Mouse (Mus musculus) CH12.LX (cell line): ENCODE data around the gene Olfml2a. TPM values are rescaled to one million over a fixed set of nuclear protein-coding genes. Genes with fewer than 3 reads are reported as not detected.

Experiments used
- DNase-seq: peaks from one replicate; pipeline ENCODE4 v3.0.0-alpha.2; 2013; ENCODE audit errors: extremely low read depth
- H3K27ac ChIP-seq: 2 replicates; pipeline ENCODE4 v1.5.1; 2012; ENCODE audit warnings: low read depth, mild to moderate bottlenecking, control low read depth, moderate library complexity; ENCODE audit not compliant: insufficient read depth
- H3K27me3 ChIP-seq: replicated peaks from 2 replicates; pipeline ENCODE3; 2012; ENCODE audit warnings: inconsistent platforms
- H3K36me3 ChIP-seq, 2 experiments: replicated peaks in 1 of 2; 2 replicates each; pipeline versions ENCODE3 to v1.6.1; 2012; ENCODE audit warnings: inconsistent platforms in 1 of 2, low read length in 1 of 2, mild to moderate bottlenecking in 1 of 2, mixed read lengths in 1 of 2, moderate library complexity in 1 of 2; ENCODE audit not compliant: control insufficient read depth in 1 of 2, insufficient read depth in 1 of 2
- H3K4me1 ChIP-seq, 2 experiments: 2 replicates each; pipeline ENCODE4 v1.6.1; 2012; ENCODE audit warnings: inconsistent platforms in 1 of 2, moderate library complexity in 1 of 2; ENCODE audit not compliant: insufficient read depth in 2 of 2, control insufficient read depth in 1 of 2
- H3K4me2 ChIP-seq: 2 replicates; pipeline ENCODE4 v1.6.1; 2012; ENCODE audit warnings: low read depth, mild to moderate bottlenecking, control low read depth; ENCODE audit not compliant: poor library complexity, insufficient read depth, severe bottlenecking
- H3K4me3 ChIP-seq, 3 experiments: fragments of 150-350 bp in 1 of 3; sonication (generic) in 1 of 3; replicated peaks in 1 of 3; 2 replicates each; pipeline versions ENCODE3 to v1.5.1; 2011 to 2012; ENCODE audit warnings: low read depth in 2 of 3, low read length in 2 of 3, mild to moderate bottlenecking in 2 of 3, moderate library complexity in 2 of 3, control low read depth in 1 of 3, improper control_type of control experiment in 1 of 3, inconsistent platforms in 1 of 3, mixed read lengths in 1 of 3; ENCODE audit not compliant: poor library complexity in 1 of 3
- H3K79me2 ChIP-seq: replicated peaks from 2 replicates; pipeline ENCODE4 v1.6.1; 2012; ENCODE audit warnings: mild to moderate bottlenecking, moderate library complexity; ENCODE audit not compliant: control insufficient read depth, poor library complexity, insufficient read depth, severe bottlenecking; ENCODE audit errors: extremely low read depth
- H3K9ac ChIP-seq: 2 replicates; pipeline ENCODE4 v1.6.1; 2012; ENCODE audit warnings: low read depth, mild to moderate bottlenecking, control low read depth, moderate library complexity; ENCODE audit not compliant: insufficient read depth
- H3K9me3 ChIP-seq: replicated peaks from 2 replicates; pipeline ENCODE3; 2012; ENCODE audit warnings: low read length, inconsistent platforms, mixed read lengths
- ELF1 ChIP-seq: IDR thresholded peaks from 2 replicates; pipeline ENCODE4 v1.6.1; 2014; ENCODE audit warnings: low read depth, mild to moderate bottlenecking, inconsistent platforms, low read length, improper control_type of control experiment
- EP300 ChIP-seq: IDR thresholded peaks from 2 replicates; pipeline ENCODE4 v1.6.1; 2011; ENCODE audit warnings: low read length, improper control_type of control experiment
- ETS1 ChIP-seq: conservative IDR thresholded peaks from 2 replicates; pipeline ENCODE4 v1.6.1; 2012; ENCODE audit warnings: low read depth, mild to moderate bottlenecking, inconsistent platforms, low read length, improper control_type of control experiment, moderate library complexity
- GABPA ChIP-seq: IDR thresholded peaks from 2 replicates; pipeline ENCODE4 v1.6.1; 2012; ENCODE audit warnings: low read depth, low read length, improper control_type of control experiment, inconsistent platforms; ENCODE audit not compliant: insufficient replicate concordance
- IRF4 ChIP-seq: IDR thresholded peaks from 2 replicates; pipeline ENCODE4 v1.6.1; 2014; ENCODE audit warnings: low read depth, mild to moderate bottlenecking, inconsistent platforms, low read length, improper control_type of control experiment
- JUND ChIP-seq: conservative IDR thresholded peaks from 2 replicates; pipeline ENCODE4 v1.6.1; 2011; ENCODE audit warnings: low read depth, low read length, improper control_type of control experiment
- MAFK ChIP-seq: IDR thresholded peaks from 2 replicates; pipeline ENCODE4 v1.6.1; 2011; ENCODE audit warnings: low read length, improper control_type of control experiment; ENCODE audit not compliant: insufficient replicate concordance
- MAZ ChIP-seq: IDR thresholded peaks from 2 replicates; pipeline ENCODE4 v1.6.1; 2012; ENCODE audit warnings: low read depth, mild to moderate bottlenecking, inconsistent platforms, low read length, improper control_type of control experiment, moderate library complexity
- MEF2A ChIP-seq: IDR thresholded peaks from 2 replicates; pipeline ENCODE4 v1.6.1; 2014; ENCODE audit warnings: low read depth, mild to moderate bottlenecking, inconsistent platforms, low read length, improper control_type of control experiment, borderline replicate concordance
- MXI1 ChIP-seq: IDR thresholded peaks from 2 replicates; pipeline ENCODE4 v1.6.1; 2011; ENCODE audit warnings: mild to moderate bottlenecking, low read depth, low read length, improper control_type of control experiment
- MYC ChIP-seq: IDR thresholded peaks from 2 replicates; pipeline ENCODE4 v1.6.1; 2011; ENCODE audit warnings: low read depth, mild to moderate bottlenecking, improper control_type of control experiment, low read length
- POLR2A ChIP-seq: IDR thresholded peaks from 2 replicates; pipeline ENCODE4 v1.6.1; 2011; ENCODE audit warnings: low read depth, mild to moderate bottlenecking, improper control_type of control experiment, low read length
- POLR2AphosphoS2 ChIP-seq: IDR thresholded peaks from 2 replicates; pipeline ENCODE4 v1.6.1; 2011; ENCODE audit warnings: low read depth, low read length, improper control_type of control experiment
- RCOR1 ChIP-seq: conservative IDR thresholded peaks from 2 replicates; pipeline ENCODE4 v1.6.1; 2012; ENCODE audit warnings: low read depth, mild to moderate bottlenecking, inconsistent platforms, low read length, improper control_type of control experiment
- SIN3A ChIP-seq: IDR thresholded peaks from 2 replicates; pipeline ENCODE4 v1.6.1; 2012; ENCODE audit warnings: low read length, improper control_type of control experiment, inconsistent platforms
- ZMIZ1 ChIP-seq: IDR thresholded peaks from 2 replicates; pipeline ENCODE4 v1.6.1; 2012; ENCODE audit warnings: low read depth, mild to moderate bottlenecking, inconsistent platforms, low read length, improper control_type of control experiment
- ZNF384 ChIP-seq: IDR thresholded peaks from 2 replicates; pipeline ENCODE4 v1.6.1; 2012; ENCODE audit warnings: low read depth, low read length, improper control_type of control experiment, inconsistent platforms
- dilution Hi-C: fragments of 300-500 bp; cut with MboI; formaldehyde crosslinking; loops from 2 replicates; pipeline ENCODE4 v1.14.3; 2020; ENCODE audit warnings: low sequenced_read_pairs; ENCODE audit not compliant: extremely low pct_unique_long_range_greater_than_20kb, extremely low pct_ligation_motif_present
- in situ Hi-C: fragments of 300-500 bp; cut with MboI; formaldehyde crosslinking; loops from 3 replicates; pipeline ENCODE4 v1.14.3; 2019; ENCODE audit warnings: low sequenced_read_pairs, low pct_ligation_motif_present, low pct_unique_long_range_greater_than_20kb, mixed read lengths
- polyA plus RNA-seq: library from polyadenylated mRNA; unstranded; fragments of >175 nt; gene quantifications from 2 replicates; pipeline ENCODE4 v1.2.1, GENCODE M21; 2012; ENCODE audit warnings: low read depth; ENCODE audit not compliant: insufficient read length
- total RNA-seq, 2 experiments: library from RNA; depleted of rRNA; stranded (reverse); fragments of 300-350 nt in 1 of 2; fragments of >200 nt in 1 of 2; gene quantifications; 2 replicates each; pipeline ENCODE4 v1.2.3; 2012 to 2014

Olfml2a gene
- total and polyA plus RNA-seq, 3 experiments: 4.3 to 8.5 (median 5.5) TPM

DNA sequence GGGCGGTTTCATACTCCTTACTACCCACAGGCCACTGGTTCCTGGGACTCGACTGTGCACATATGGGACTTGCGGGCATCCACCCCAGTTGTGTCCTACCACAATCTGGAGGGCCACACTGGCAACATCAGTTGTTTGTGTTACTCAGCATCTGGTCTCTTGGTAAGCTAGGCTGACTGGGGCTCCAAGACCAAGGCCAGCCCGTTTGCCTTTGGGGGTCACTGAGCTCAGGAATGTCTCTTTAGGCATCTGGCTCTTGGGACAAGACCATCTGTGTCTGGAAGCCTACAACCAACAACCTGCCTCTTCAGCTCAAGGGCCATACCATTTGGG is 68.8 kb downstream of the Olfml2a start:
- Histone ChIP-seq H3K9ac (no peak overlapping the region), H3K4me1 (peaks cover 6 to 56% of the 10 kb centered on the region in 2 experiments), H3K4me2 (no peak overlapping the region), H3K36me3 (peaks cover 43 to 53% of the 10 kb centered on the region in 2 experiments), H3K79me2 (peaks cover 31% of the 10 kb centered on the region), H3K27me3 (no peaks in the 10 kb centered on the region), H3K9me3 (no peaks in the 10 kb centered on the region), H3K4me3 (no peak overlapping the region)
- dilution Hi-C loops: no loop called here
- DNase-seq: no peak
- no peak for TF ChIP-seq ELF1
- TF ChIP-seq ETS1: no peak
- no peak for TF ChIP-seq MAZ
- TF ChIP-seq MXI1: no peak
- TF ChIP-seq SIN3A: no peak
- TF ChIP-seq IRF4: no peak
- no peak for TF ChIP-seq MYC
- no peak for TF ChIP-seq MAFK
- TF ChIP-seq POLR2A: peak; percentile 20; the same call in 1 of the 2 replicates
- 0 out of 2 replicates have a peak, but pooled peaks have one; percentile 1 for TF ChIP-seq ZMIZ1
- no peak for TF ChIP-seq JUND
- TF ChIP-seq POLR2AphosphoS2: peak; percentile 64
- TF ChIP-seq, all 38 proteins: peak for 3
- in situ Hi-C loops: no loop called here
- no peak overlapping the region for H3K27ac ChIP-seq

DNA sequence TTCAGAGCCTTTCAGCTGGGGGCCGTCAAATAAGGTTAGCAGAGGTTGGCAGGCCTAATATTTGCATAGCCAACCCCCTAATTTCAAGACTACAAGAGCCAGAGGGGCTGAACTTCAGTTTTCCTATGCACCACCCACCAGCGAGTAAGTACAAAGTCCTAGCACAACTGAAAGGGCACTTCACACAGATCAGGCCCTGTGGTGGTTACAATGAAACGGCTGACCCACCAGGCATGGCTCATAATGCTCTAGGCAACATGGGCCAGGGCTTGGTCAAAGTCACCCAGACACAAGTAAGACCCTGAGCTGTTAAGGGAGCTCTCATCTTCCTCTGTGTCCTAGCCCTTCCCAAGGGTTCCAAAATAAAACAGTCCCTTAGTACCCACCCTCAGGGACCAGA is 70.1 kb downstream of the Olfml2a start:
- Histone ChIP-seq H3K4me2 (peak overlapping the region; percentile 89; the same call in 1 of the 2 replicates), H3K27ac (no peak overlapping the region), H3K36me3 (peaks cover 43 to 53% of the 10 kb centered on the region in 2 experiments), H3K9ac (no peak overlapping the region; the same call in 1 of the 2 replicates), H3K4me1 (peaks cover 6 to 55% of the 10 kb centered on the region in 2 experiments), H3K4me3 (peak overlapping the region in 1 of 3 experiments; percentile 32), H3K9me3 (no peaks in the 10 kb centered on the region), H3K79me2 (peaks cover 41% of the 10 kb centered on the region), H3K27me3 (no peaks in the 10 kb centered on the region)
- dilution Hi-C loops: no loop called here
- TF ChIP-seq POLR2A: peak; percentile 37; the same call in 1 of the 2 replicates
- TF ChIP-seq EP300: no peak
- TF ChIP-seq ZNF384: no peak
- no peak for TF ChIP-seq MEF2A
- TF ChIP-seq JUND: no peak
- no peak for TF ChIP-seq GABPA
- 0 out of 2 replicates have a peak, but pooled peaks have one; percentile 29 for TF ChIP-seq SIN3A
- TF ChIP-seq ETS1: no peak
- TF ChIP-seq RCOR1: no peak
- no peak for DNase-seq
- in situ Hi-C loops: no loop called here
